Mouse (Mus musculus): ENCODE measurements around the gene Spdye4c.

Spdye4c gene

DNA sequence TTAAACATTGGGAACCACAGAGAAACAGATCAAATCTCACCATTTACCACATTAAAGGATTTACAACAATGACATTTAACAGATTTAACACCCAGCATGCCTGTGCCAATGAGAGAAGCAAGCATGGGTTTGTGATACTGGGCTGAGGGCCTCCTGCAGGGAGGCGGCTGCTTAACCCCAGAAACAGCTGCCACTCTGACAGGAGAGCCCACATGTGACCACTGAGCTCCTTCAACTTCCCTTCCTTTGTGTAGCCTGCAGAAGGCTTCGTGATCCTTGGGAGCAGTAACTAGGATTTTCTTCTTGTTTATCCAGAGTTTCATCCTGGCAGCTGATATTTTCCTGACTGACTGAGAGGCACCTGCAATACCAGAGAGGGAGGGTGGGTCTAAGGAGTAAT is 10.5 kb downstream of the Spdye4c start:
- no peak for DNase-seq (ENCODE audit: low spot score)

DNA sequence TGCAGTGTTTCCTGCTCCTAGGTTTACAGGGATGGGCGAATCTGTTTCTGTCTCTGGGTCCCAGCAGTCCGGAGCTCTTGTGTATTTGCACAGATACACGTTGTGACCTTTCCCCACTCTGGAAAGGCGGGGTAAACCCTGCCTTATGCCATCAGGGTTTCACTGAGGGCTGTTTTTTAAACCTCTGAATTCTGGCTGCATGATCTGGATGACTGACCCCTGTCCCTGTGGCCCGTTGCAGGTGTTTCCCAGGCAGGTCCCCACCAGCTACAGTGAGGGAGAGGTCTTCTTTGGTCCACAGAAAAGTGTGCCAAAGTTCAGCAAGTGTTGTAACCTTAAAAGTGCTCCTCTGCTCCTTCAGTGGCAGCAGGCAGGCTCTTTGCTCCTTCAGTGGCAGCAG is 18.3 kb downstream of the Spdye4c start:
- no peak for DNase-seq (ENCODE audit: low spot score)

DNA sequence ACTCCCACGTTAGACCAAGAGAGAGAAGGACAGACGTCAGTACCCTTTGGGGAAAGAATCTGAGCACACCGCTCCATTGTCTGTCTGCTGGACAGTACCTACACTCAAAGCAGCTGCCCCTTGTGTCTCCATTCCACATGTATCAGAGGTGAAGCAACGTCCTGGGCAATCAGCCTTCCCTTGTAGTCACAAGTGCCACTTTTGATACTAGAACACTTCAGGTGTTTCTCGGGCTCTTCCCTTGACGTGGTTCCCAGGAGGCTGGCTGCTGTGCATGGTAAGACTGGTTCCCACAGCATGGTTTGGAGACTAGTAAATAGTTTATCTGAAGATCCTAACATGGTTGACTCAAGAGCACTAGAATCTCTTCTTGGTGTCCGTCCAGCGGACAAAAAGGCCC is 20.2 kb downstream of the Spdye4c start:
- DNase-seq (ENCODE audit: low spot score), result no peak

DNA sequence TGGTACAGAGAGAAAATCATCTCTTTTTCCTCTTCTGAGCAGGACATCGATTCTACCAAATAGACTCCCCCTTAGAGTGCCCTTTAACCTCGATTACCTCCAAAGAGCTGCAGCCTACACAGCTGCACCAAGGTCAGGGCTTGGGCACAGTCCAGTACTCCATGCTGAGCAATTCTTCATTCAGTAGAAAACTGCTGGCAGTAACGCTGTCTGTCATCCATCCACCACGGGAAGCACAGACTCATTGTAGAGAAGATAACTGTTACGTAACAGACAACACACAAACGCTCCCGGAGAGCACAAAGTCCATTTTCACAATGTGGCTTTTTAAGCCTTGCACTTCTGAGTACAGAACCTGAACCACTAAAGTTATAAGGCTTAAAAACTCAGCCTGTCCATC is 21.3 kb downstream of the Spdye4c start:
- DNase-seq (ENCODE audit: low spot score), result no peak

DNA sequence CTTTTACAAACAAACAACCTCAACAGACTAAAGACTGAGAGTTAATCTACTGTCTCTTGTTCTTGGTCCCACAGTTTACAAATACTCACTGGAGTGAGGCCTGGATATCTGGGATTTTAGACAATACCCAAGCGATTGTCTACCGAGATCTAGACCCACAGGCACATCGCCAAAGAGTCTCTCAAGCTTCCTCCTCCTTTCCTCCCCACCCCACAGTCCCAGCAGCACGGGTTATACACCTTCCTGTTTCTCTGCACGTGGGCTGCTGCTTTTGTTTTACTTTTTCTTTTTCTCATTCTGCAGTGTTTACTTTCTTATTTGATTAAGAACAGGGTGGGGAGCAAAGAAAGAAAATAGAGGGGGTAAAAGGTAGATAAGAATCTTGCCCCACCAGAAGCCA is 22.4 kb downstream of the Spdye4c start:
- no peak for DNase-seq (ENCODE audit: low spot score)

DNA sequence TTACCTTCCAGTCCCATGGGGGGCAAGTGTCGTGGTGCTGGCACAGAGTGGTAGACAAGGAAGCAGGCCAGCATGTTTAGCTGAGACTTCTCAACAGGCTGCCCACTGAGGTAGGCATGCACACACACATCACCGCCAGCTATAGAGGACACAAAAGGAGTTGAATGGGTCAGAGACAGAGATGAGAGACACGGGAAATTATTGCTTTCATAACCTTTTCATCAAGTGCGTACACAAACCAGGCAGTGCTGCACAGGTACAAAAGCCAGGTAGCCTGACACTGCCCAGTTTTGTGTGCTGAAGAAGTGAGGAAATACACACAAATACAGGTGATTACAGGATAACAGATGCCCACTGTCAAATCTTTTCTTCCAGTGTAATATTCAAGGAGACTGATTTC is 24.4 kb downstream of the Spdye4c start:
- no peak for DNase-seq (ENCODE audit: low spot score)

DNA sequence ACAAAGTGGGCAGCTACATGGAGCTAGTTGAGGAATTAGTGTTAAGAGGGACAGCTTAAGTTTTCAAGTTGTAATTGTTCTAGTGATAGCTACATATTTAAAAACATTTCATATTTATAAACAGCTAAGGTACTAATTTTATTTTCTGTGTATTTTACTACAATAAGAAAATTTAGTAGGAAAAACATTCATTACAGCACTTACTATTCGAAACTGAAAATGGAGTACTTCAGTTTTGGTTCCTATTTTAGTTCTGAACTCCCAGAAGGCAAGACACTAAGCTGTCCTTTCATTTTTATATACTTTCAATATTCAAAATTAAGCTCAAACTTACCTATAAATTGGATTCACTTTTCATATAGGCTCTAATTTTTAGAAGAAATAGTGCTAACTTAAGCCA is 29.6 kb downstream of the Spdye4c start:
- DNase-seq (ENCODE audit: low spot score), result no peak

Measured in MN1 (cell line).